Mouse (Mus musculus): ENCODE results near the gene Spsb1.

Gene Spsb1

DNA sequence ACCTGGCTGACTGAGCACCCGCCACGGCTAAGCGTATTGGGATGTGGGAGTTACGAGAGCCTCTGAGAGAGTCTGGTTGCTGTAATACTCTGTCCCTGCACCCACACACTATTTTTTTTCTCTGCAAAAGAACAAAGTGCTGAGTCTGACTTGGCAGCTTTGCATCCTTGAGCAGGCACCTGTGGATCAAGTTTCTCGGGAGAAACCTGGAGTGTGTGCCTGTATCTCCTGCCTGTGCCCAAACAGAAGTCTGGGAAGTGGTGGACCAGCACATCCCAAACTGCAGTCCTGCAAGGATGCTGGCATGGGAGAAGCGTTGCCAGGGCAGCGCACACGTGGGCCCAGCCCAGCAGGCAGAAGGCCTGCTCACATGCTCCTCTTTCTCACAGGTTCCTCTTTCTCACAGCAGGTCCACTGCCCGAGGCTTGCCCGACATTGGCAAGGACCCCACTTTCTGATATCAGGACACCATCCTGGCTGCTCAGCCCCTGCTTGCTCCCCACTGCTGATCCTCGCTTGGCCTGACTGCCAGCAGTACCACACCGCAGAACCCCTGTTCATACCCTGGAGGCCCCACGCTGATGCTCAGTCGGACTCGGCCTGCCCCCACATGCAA is 36.3 kb downstream of the Spsb1 start:
- peak; percentile 44 to 45 for DNase-seq (ENCODE audit: low spot score in 2 of 2)

DNA sequence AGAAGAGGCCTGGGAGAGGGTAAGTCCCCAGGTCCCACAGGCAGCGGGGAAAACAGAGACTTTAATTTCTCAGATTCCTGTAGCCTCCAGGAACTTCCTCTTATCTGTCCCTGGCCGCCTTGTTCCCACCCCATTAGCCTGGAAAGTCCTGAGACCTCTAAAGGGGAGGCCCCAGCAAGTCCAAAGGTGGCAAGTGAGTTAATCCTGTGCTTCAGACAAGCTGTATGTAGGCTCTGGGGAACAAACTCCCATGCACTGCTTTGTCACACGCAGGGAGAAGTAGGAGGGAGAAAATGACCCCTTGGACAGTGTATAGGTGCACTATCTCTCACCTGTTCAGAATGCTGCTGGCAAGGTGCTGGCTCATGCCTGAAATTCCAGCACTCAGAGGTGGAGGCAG is 38.0 kb downstream of the Spsb1 start:
- DNase-seq (ENCODE audit: low spot score in 2 of 2): no peak

DNA sequence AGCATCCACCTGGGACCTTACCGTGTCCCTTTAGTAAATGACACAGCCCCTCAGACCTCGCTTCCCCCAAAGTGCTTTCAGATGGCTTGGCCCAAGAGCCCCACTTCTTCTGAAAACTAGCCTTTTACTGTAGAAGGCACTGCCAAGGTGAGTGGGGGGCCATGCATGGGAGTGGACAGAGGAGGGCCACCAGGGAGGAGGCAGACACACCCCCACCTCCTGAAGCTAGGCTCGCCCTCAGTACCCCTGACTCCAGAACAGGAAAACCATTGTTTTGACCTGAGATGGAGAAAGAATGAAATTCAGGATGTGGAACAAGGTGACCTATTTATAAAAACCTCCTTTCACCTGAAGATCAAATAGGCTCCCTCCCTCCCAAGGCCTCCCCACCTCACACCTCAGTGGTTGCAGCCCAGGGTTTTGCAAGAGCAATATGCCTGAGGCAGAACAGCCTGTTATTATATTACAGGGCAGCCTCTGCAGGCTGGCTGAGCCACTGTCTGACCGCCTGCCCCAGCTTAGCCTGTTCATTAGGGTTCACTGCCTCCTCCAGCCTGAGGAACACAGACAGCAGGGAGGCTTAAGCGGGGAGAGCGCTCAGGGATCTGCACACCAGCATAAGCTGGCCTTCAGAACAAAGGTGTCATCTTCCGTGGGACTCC is 41.0 kb downstream of the Spsb1 start:
- no peak for DNase-seq (ENCODE audit: low spot score in 2 of 2)

DNA sequence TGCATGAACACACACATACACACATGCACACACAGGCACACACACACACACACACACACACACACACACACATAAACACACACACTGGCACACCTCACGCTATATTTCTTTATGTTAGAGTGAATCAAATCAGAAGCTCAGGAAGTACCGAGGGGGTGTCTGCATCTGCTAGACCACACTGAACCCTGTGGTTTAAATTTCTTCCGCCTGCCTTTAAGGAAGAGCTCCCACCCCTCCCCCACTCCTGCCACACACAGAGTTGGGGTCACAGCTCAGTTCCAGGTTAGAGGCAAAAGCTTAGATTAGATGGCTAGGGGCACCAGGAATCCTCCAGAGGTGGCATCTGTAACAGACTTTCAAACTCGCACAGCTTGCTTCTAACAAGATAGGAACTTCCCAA is 42.4 kb downstream of the Spsb1 start:
- peak in 1 of 2 experiments; percentile 31 for DNase-seq (ENCODE audit: low spot score in 2 of 2)

DNA sequence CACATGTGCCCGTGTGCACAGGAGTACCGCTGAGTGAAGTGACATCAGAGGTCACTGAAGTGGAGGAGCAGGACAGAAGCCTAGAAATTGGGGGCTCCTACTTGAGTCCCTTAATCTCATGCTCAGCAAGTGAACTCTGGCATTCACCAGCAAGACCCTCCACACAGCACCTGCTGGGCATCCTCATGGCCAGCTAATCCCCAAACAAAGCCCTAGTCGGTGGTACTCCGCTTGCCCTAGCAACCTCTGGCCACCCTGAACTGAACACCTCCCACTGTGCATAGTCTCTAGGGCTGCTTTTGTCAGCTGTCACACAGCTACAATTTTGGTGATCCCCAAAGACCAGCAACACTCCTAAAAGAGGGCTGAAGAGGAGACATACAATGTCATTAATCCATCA is 44.3 kb downstream of the Spsb1 start:
- DNase-seq (ENCODE audit: low spot score in 2 of 2): no peak

DNA sequence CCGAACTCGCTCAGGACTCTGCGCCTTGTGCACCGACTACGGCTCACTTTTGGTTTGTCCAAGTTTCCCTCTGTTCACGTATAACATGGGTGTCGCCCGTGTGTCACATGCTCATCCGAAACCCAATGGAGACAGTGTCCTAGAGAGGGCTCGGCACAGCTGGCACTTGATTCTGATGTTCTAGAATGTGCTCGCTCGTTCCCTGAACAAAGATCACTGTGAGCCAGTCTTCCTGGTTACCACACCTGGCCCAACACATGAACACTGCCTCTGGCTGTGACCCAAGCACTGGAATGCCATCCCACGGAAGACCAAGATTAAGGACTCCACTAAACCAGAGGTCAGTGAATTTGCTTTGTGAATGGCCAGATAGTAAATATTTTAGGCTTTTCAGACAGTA is 45.3 kb downstream of the Spsb1 start:
- no peak for DNase-seq (ENCODE audit: low spot score in 2 of 2)

DNA sequence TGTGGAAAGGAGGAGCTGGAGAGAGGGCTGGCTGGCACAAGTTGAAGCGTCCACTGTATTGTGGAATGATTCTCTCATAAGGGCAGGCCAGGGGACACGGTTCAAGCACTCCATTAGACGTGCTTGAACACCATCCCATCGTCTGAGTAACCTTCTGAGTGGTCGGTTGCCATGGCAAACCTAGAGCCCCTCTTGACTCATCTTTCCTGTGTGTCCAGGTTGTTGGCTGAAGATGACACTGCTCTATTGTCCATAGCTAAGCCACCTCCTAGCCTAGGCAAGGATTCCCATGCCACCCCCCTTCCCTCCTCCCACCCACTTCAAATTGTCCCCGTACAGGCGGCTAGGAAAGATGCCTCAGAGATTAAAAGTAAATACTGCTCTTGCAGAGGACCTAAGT is 45.9 kb downstream of the Spsb1 start:
- DNase-seq (ENCODE audit: low spot score in 2 of 2): no peak

DNA sequence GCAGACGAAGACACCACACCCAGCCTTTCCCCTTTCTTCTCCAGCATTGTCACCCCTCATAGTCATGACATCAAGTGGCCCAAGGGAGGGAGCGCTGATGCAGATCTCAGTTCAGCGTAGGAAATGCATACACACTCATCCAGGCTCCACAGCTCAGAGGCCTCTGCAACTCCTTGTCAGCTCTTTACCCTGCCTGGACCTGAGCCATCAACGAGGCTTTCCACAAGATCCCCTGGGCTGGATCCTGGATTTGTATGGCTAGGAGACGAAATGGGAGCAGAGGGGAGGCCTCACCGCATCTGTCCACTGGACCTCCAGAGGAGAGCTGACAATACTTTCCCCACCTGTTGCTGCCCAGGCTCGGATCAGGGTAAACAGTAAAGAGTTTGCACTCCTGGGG is 47.2 kb downstream of the Spsb1 start:
- DNase-seq (ENCODE audit: low spot score in 2 of 2): no peak

DNA sequence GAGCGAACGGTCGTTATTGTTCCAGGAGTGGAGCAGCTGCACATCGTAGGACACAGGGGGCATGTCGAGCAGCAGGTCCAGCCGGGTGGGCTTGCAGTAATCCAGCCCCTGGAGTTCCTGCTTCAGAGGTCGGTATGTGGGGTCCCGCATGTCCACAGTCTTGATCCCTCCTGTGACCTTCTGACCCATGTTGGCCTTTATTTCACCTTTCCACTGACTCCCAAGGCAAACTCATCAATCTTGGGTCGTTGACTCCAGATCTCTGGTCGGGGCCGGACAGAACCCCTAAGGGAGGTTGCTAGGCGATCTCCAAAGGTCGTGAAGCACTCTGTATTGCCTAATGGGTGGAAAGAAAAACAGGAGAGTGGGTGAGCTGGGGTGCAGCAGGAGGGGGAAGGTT is 47.9 kb downstream of the Spsb1 start:
- DNase-seq (ENCODE audit: low spot score in 2 of 2): no peak

DNA sequence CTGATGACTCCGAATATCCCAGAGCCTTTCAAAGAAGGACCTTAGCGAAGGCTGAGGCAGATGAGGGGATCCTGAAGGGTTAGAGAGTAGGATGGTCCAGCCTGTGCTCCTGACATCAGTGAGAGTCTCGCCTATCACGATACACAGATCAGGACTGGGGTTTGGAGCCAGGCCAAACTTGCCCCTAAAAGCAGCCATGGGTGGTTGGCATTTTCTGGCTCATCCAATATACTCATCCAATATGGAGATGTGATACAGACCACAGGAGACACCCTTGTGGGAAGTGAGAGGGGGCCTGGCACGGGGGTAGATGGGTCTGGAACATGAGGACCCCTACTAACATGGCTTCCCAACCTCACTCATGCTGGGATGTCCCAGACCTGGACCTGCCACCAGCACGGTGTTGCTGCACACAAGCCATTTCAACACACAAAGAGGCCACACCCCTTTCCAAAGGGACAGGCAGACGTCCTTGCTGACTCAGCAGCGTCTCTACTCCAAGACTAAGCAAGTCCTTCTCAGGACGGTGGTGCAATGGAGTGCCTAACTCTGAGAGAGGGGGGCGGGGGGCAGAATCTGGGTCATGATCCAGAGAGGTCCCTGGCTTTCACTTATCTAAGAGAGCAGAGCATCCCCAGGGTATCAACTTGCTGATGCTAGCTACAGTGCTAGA is 49.4 kb downstream of the Spsb1 start:
- DNase-seq (ENCODE audit: low spot score in 2 of 2): no peak

DNA sequence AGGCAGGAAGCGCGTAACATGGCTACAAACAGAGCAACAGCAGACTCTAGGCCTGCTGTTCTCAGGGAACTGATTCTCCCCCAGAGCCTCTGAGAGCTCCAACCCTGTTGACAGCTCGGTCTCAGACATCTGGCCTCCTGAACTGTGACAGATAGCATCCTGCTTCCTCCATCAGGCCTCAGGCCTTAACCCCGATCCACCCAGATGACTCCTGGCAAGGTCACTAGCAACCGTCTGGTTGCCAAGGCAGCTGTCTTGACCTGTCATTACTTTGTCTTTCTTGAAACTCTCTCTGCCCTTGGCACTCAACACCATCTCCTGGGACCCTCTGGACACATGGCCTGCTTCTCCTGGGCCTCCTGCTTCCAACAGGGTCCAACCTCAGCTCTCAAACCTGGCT is 51.8 kb downstream of the Spsb1 start:
- DNase-seq (ENCODE audit: low spot score in 2 of 2): no peak

DNA sequence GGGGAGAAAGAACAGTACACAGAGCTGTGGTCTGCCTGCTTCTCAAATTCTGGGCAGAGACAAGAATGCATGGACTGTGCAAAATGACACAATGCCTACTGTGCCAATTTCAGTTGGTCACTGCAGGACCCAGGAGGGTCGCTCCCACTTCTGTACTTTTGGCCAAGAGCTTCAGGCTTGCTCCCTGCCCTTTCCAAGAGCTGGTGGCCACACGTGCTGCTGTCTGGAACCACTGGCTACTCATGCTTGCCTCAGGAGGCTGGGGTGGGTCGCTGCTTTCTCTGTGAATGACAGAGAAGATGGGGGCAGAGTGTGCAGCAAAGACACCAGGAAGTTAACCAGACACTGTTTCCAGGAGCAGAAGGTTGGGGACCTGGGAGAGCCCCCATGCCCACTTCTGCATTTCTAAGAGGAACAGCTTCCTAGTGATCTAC is 53.5 kb downstream of the Spsb1 start:
- no peak for DNase-seq (ENCODE audit: low spot score in 2 of 2)

DNA sequence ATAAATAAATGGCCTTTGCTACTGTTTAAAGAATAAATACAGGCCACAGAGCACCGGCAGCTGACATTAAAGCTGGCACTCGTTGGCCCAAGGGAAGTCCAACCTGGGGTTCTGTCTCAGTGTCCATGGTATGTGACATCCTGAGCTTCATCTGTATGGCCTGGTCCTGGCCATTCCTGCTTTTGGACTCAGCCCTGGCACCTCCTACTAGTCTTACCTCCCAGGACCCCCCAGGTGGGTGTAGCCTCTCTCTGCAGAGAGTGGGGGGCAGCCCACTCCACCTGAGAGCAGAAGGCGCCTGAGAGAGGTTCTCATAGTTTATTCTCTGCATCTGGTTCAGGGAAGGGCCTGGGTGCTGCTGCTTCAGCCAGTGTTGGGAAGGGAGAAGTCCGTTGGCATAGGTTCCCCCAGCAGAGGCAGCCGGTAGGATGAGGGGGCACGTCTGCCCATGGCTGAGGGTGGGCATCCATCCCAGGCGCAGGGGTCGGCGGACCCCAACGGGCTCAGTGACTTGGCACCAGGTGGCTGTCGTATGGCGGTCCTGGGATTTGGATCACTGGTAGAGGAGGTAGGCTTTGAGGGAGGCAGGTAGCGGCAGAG is 57.1 kb downstream of the Spsb1 start:
- no peak for DNase-seq (ENCODE audit: low spot score in 2 of 2)

DNA sequence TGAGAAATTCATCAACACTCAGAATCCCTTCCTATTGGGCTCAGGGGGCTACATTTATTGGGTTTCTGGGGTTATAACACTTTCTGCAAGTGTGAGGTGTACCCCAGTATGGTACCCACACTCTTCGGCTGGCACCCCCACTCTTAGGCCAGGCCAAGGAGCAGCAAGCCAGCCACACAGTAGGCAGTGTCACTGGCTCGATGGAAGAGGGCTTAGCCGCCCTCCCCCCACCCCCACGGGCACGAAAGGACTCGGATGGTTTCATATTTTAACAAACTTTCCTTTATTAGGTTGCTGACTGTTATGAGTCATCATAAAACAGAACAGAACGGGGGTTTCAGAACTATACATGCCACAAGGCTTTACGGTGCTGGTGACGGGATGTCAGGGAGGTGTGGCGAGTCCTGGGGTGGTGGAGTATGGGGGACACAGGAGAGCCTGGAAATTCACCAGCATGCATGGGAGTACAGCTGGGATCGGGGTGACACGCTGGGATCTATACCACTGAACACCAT is 58.8 kb downstream of the Spsb1 start:
- no peak for DNase-seq (ENCODE audit: low spot score in 2 of 2)

DNA sequence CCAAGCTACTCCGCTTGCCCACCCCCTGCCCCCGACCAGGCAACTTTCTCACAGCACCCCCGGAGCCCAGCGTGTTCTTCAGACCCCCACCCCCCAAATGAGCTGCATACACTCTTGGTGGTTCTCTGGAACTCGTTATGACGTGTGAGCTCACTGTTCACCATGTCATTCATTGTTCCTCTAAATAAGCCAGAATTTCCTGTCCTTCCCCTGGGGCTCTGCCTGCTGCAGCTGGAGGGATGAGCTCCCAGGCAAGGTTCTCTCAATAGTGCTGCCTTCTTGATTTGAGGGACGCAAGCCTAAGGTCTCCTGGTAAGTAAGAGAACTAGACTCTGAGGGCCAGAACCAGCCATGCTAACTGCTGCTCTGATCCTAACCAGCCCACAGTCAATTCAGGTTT is 59.6 kb downstream of the Spsb1 start:
- DNase-seq (ENCODE audit: low spot score in 2 of 2): no peak

DNA sequence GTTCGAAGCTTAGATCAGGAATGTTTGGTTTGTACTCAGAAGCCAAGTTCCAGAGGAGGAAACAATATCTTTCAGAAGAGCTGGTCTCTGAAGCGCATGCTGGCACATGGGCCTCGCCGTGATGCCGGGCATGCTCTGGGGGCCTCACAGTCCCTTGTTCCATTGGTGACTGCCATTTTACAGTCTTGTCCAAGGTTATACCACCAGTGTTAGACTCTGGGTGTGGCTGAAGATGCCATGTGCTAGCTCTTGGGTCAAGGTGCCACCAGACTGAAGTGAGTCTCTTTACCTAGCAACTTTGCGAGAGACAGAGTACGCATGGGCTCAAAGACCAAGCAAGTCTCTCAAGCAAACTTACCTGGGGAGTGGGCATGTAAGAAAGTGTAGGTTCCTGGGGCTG is 60.5 kb downstream of the Spsb1 start:
- no peak for DNase-seq (ENCODE audit: low spot score in 2 of 2)

DNA sequence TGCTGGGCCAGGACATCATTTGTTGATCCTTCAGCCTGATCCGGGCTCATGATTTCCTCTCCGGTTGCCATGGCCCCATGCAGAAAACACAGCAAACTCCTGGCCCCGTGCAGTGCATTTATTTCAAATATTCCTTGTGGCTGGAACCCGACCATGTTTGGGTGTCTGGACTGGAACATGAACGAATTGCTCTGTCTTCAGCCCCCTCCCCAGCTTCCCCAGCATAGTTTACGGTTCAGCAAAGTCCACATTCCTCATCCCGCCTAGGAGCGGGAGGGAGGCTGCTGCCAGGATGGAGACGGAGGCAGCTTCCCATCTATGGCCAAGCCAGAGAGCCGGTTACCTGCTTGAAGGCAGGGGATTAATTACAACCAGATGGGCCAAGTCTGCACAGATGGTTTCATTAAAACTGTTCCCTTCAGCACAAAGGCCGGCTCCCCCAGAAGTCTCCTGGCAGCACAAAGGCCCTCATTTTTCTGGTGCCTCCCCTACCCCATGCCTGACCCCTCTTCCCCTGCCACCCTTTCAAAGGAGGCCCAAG is 61.2 kb downstream of the Spsb1 start:
- no peak for DNase-seq (ENCODE audit: low spot score in 2 of 2)

DNA sequence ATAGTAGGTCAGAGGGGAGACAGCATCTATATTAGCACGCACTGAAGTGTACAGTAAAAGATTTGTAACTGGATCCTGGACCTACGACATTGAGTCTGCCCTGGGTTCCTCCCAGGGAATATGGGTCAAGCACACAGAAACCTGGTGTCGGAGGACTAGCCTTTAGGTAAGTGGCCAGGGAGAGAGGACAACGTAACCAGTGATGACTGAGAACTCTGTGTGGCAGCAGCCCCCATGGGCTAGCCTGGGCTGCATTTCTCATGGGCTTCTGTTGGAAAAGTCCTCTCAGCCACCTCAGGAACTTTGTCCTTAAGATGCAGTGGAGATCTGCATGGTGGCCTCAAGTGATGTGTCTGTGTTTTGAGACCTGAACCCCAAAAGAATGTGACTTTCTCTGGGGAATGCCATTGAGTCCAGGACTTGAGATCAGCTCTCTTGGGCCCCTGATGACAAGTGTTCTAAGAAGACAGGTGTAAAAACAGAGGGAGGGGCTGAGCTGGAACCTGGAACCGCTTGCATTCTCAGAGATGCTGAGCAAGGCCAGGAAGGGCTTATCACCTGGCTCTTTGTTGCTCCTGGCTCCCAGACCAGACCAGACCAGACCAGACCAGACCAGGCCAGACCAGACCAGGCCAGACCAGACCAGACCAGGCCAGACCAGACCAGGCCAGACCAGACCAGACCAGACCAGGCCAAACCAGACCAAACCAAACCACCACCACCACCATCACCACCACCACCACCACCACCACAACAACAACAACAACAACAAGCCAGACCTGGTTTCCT is 63.5 kb downstream of the Spsb1 start:
- DNase-seq (ENCODE audit: low spot score in 2 of 2): no peak

DNA sequence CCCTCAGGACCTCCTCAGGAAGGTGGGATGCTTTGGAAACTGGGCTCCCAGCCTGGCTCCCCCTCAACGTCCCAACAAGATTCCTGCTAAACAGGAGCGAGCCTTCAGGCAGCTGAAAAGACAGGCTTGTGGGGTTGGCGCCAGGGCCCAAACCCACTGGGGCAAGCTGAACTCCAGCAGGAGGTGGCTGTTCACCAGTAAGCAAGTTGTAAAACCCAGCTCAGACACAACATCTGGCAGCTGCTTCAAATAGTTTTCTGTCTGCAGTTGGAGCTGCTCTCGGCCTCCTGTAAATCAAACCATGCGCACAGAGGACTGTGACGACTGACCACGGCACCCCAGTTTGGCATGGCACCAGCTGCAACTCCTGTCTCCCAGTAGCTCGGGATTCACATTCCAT is 64.3 kb downstream of the Spsb1 start:
- peak in 1 of 2 experiments; percentile 40 for DNase-seq (ENCODE audit: low spot score in 2 of 2)

DNA sequence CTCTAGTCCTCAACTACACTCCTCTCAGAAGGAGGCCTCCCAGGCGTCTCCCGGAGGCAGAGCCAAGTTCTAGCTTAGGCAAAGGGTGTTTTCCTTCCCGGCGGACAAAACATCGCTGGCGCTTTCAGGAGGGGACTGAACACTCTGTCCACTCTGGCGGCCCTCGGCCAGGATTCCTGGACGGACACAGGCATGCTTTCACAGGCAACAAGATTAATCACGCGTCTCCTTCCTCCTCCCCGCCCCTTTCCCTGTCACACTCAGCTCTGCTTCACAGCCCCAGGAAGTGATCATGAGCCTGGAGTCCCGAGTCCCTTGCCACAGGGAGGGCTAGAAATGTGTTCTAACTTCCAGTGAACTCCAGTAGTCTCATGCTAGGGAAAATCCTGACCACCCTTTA is 65.0 kb downstream of the Spsb1 start:
- DNase-seq (ENCODE audit: low spot score in 2 of 2): peak; percentile 72 to 82

DNA sequence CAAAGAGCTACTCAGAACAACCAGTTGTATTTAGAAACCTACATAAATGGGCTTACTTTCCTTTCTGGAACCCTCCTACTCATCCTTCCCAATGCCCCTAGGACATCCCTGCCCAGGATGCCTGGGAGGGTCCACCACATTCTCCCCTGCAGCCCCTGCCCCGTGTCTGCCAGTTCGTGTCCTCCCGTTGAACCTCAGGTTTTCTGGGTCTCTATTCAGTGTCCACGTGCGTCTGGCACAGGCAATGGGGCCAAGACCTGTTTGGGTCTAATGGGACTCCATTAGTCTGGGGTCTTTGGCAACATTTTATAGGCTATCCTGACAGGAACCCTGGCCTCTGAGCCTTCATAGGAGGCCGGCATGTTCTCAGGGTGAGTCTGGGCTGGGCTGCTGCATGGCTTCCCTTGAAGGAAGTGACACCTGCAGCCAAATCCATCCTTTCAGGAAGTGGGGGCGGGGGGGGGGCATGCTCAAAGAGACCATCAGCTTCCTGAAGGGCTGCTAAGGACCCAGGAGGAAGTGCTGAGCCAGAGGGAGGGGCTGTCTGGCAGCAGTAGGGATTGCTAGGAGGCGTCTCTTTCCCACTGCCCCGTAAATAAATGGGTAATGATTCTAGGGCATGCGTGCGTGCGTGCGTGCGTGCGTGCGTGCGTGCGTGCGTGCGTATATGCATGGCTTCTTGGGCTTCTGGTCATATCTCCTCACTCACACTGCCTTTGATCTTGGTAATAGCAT is 65.9 kb downstream of the Spsb1 start:
- DNase-seq (ENCODE audit: low spot score in 2 of 2): no peak

Measured in right cerebral cortex, postnatal 10 days (tissue).